In genomic region chr9:72217296-72218028, GRCm38 (mm10) we compare ENCODE assay signal across 10 mouse cellular contexts. TPM values are rescaled to one million over a fixed set of nuclear protein-coding genes. Genes with fewer than 3 reads are reported as not detected.
A peak's percentile ranks its signal among the peaks of the same experiment; 100 is the strongest.
DNase-seq lines count a peak whose midpoint lies in the region; ATAC-seq and TF ChIP-seq lines count a peak whose summit lies in the region.
"Had no signal": no experiment of that assay in that cellular context is flagged by ENCODE, and none has a peak within 500 bp of the region (broad histone marks: within the 10 kb centered on the region; RNA-seq: fewer than 3 reads in every experiment).

No protein-coding gene starts in this region.

- TF ChIP-seq CTCF in lung, embryonic 14.5 days (IDR thresholded peaks at IDR 0.05; ENCODE audit: low read depth): peak; percentile 44; the same call in 1 of the 2 replicates
- no peak; a peak in 1 of 6 replicates for TF ChIP-seq CTCF in MEL (IDR thresholded peaks at IDR 0.05 in 2 of 3, conservative IDR thresholded peaks at IDR 0.05 in 1 of 3; ENCODE audit: control insufficient read depth in 1 of 3, insufficient read depth in 1 of 3, low read depth in 2 of 3, low read length in 3 of 3, poor library complexity in 1 of 3, severe bottlenecking in 1 of 3)
- TF ChIP-seq CTCF in liver, postnatal 0 days (IDR thresholded peaks at IDR 0.05; ENCODE audit: low read depth): peak; percentile 20; the same call in 1 of the 2 replicates

- 62% methylated on average over 11 of the region's 11 CpGs for WGBS in lung, embryonic 14.5 days
- 58% methylated on average over 11 of the region's 11 CpGs for WGBS in embryonic facial prominence, embryonic 14.5 days
- WGBS in liver, postnatal 0 days (ENCODE audit: insufficient replicate concordance): 75% methylated on average over 11 of the region's 11 CpGs

- no peaks in the 10 kb centered on the region for H3K27me3 ChIP-seq in lung, embryonic 14.5 days (ENCODE audit: insufficient read depth, low read length)
- H3K27me3 ChIP-seq in MEL (ENCODE audit: control insufficient read depth in 1 of 2, insufficient read depth in 2 of 2, low read length in 2 of 2): no peaks in the 10 kb centered on the region
- H3K27me3 ChIP-seq in embryonic facial prominence, embryonic 14.5 days (replicated peaks; ENCODE audit: control insufficient read depth, insufficient read depth, low read length): no peaks in the 10 kb centered on the region
- no peaks in the 10 kb centered on the region for H3K27me3 ChIP-seq in liver, postnatal 0 days (ENCODE audit: insufficient read depth, low read length)
- H3K27me3 ChIP-seq: neural tube, embryonic 13.5 days had no signal

- DNase-seq in lung, embryonic 14.5 days: peak; percentile 37
- no peak for DNase-seq in lung, postnatal 14 days
- DNase-seq in MEL (ENCODE audit: low read depth, low spot score) (no peak), MN1 (ENCODE audit: low spot score) (no peak)
- peak; percentile 86 for DNase-seq in embryonic facial prominence, embryonic 14.5 days (ENCODE audit: low spot score)
- DNase-seq in liver, postnatal 0 days: no peak
- no peak for DNase-seq in kidney, postnatal 36 days
- no peak for DNase-seq in layer of hippocampus, postnatal 14 days (ENCODE audit: low spot score in 2 of 2)
- DNase-seq: kidney, adult 9 months had no signal

- TF ChIP-seq POLR2A in MEL (IDR thresholded peaks at IDR 0.05; ENCODE audit: control insufficient read depth in 1 of 2, insufficient read depth in 1 of 2, low read depth in 1 of 2, low read length in 2 of 2, poor library complexity in 1 of 2): no peak

- TF ChIP-seq RAD21 in MEL (IDR thresholded peaks at IDR 0.05; ENCODE audit: low read depth, low read length): peak; percentile 11; the same call in 1 of the 2 replicates

- no peak overlapping the region for H3K4me2 ChIP-seq in lung, embryonic 14.5 days
- H3K4me2 ChIP-seq in embryonic facial prominence, embryonic 14.5 days (ENCODE audit: low read depth, low read length): no peak overlapping the region
- no peak overlapping the region for H3K4me2 ChIP-seq in liver, postnatal 0 days (ENCODE audit: low read depth, low read length)
- H3K4me2 ChIP-seq: neural tube, embryonic 13.5 days had no signal

- TF ChIP-seq EP300 in MEL (IDR thresholded peaks at IDR 0.05; ENCODE audit: low read depth in 1 of 2, low read length in 2 of 2): no peak
- TF ChIP-seq EP300 in liver, postnatal 0 days (IDR thresholded peaks at IDR 0.05; ENCODE audit: low read depth): no peak

- no peaks in the 10 kb centered on the region for H3K79me2 ChIP-seq in MEL (ENCODE audit: control insufficient read depth, insufficient read depth, low read length, poor library complexity)

- H3K27ac ChIP-seq in lung, embryonic 14.5 days (ENCODE audit: low read depth): no peak overlapping the region
- H3K27ac ChIP-seq in MEL (ENCODE audit: control insufficient read depth, low read depth, low read length): no peak overlapping the region
- peak overlapping the region; percentile 9; the same call in 1 of the 2 replicates for H3K27ac ChIP-seq in embryonic facial prominence, embryonic 14.5 days (replicated peaks; ENCODE audit: low read depth, low read length)
- H3K27ac ChIP-seq in liver, postnatal 0 days (ENCODE audit: low read depth): no peak overlapping the region
- H3K27ac ChIP-seq: neural tube, embryonic 13.5 days had no signal

- H3K4me3 ChIP-seq in lung, embryonic 14.5 days (ENCODE audit: low read depth, low read length): no peak overlapping the region
- H3K4me3 ChIP-seq in MEL (ENCODE audit: control insufficient read depth in 1 of 2, insufficient read depth in 1 of 2, low read depth in 2 of 2, low read length in 2 of 2): no peak overlapping the region; a peak in 1 of 4 replicates
- H3K4me3 ChIP-seq in embryonic facial prominence, embryonic 14.5 days (ENCODE audit: low read depth, low read length): no peak overlapping the region
- no peak overlapping the region for H3K4me3 ChIP-seq in liver, postnatal 0 days (ENCODE audit: low read depth, low read length)
- H3K4me3 ChIP-seq: neural tube, embryonic 13.5 days had no signal

- no peaks in the 10 kb centered on the region for H3K36me3 ChIP-seq in lung, embryonic 14.5 days (ENCODE audit: insufficient read depth)
- no peaks in the 10 kb centered on the region for H3K36me3 ChIP-seq in MEL (ENCODE audit: control insufficient read depth in 1 of 2, insufficient read depth in 2 of 2, low read length in 2 of 2)
- H3K36me3 ChIP-seq in embryonic facial prominence, embryonic 14.5 days (ENCODE audit: control insufficient read depth, insufficient read depth, low read length): no peaks in the 10 kb centered on the region
- H3K36me3 ChIP-seq in liver, postnatal 0 days (replicated peaks; ENCODE audit: insufficient read depth, low read length): no peaks in the 10 kb centered on the region
- H3K36me3 ChIP-seq: neural tube, embryonic 13.5 days had no signal

- no peak for ATAC-seq in lung, embryonic 14.5 days (ENCODE audit: insufficient read depth)
- peak; percentile 67 for ATAC-seq in embryonic facial prominence, embryonic 14.5 days (ENCODE audit: low read depth)
- ATAC-seq in liver, postnatal 0 days: no peak

- no peaks in the 10 kb centered on the region for H3K4me1 ChIP-seq in lung, embryonic 14.5 days (ENCODE audit: insufficient read depth)
- no peaks in the 10 kb centered on the region; a peak in 1 of 4 replicates for H3K4me1 ChIP-seq in MEL (ENCODE audit: control insufficient read depth in 1 of 2, insufficient read depth in 2 of 2, low read length in 2 of 2)
- H3K4me1 ChIP-seq in embryonic facial prominence, embryonic 14.5 days (ENCODE audit: control insufficient read depth, insufficient read depth, low read length): no peaks in the 10 kb centered on the region
- H3K4me1 ChIP-seq in liver, postnatal 0 days (ENCODE audit: insufficient read depth): no peaks in the 10 kb centered on the region

- no peaks in the 10 kb centered on the region for H3K9me3 ChIP-seq in lung, embryonic 14.5 days (ENCODE audit: low read depth, low read length)
- no peaks in the 10 kb centered on the region for H3K9me3 ChIP-seq in MEL (replicated peaks; ENCODE audit: insufficient read depth, low read length)
- H3K9me3 ChIP-seq in embryonic facial prominence, embryonic 14.5 days (ENCODE audit: control insufficient read depth, low read length): no peaks in the 10 kb centered on the region; the same call in 1 of the 2 replicates
- no peaks in the 10 kb centered on the region for H3K9me3 ChIP-seq in liver, postnatal 0 days (ENCODE audit: low read length)
- H3K9me3 ChIP-seq: neural tube, embryonic 13.5 days had no signal

- H3K9ac ChIP-seq in lung, embryonic 14.5 days: no peak overlapping the region
- no peak overlapping the region for H3K9ac ChIP-seq in MEL (ENCODE audit: control insufficient read depth, low read depth, low read length, poor library complexity, severe bottlenecking)
- no peak overlapping the region for H3K9ac ChIP-seq in embryonic facial prominence, embryonic 14.5 days (ENCODE audit: low read depth, low read length)
- H3K9ac ChIP-seq in liver, postnatal 0 days (replicated peaks): no peak overlapping the region
- H3K9ac ChIP-seq: neural tube, embryonic 13.5 days had no signal

TF ChIP-seq in MEL, 35 proteins besides CTCF, POLR2A, EP300 and RAD21:
- no peak for TF ChIP-seq JUND (IDR thresholded peaks at IDR 0.05; ENCODE audit: low read depth, low read length)
- TF ChIP-seq SMC3 (IDR thresholded peaks at IDR 0.05; ENCODE audit: low read depth, low read length): no peak
- no peak for TF ChIP-seq RCOR1 (IDR thresholded peaks at IDR 0.05; ENCODE audit: low read depth, low read length)
- TF ChIP-seq GATA1 (IDR thresholded peaks at IDR 0.05; ENCODE audit: low read depth, low read length): no peak
- TF ChIP-seq USF2 (IDR thresholded peaks at IDR 0.05; ENCODE audit: borderline replicate concordance in 1 of 2, insufficient read depth in 1 of 2, low read depth in 1 of 2, low read length in 2 of 2): no peak
- no peak for TF ChIP-seq CHD1 (IDR thresholded peaks at IDR 0.05; ENCODE audit: low read depth, low read length)
- no peak for TF ChIP-seq CHD2 (IDR thresholded peaks at IDR 0.05; ENCODE audit: low read length)
- TF ChIP-seq ZMIZ1 (IDR thresholded peaks at IDR 0.05; ENCODE audit: low read depth, low read length): no peak
- no peak for TF ChIP-seq BHLHE40 (IDR thresholded peaks at IDR 0.05; ENCODE audit: borderline replicate concordance, low read depth, low read length)
- TF ChIP-seq MYC (IDR thresholded peaks at IDR 0.05; ENCODE audit: low read depth, low read length): no peak
- no peak for TF ChIP-seq MXI1 (IDR thresholded peaks at IDR 0.05; ENCODE audit: low read depth, low read length)

RNA-seq across cellular contexts. Expression of gene Zfp280d, which starts 57.2 kb away (rescaled TPM):
- polyA plus RNA-seq in lung, embryonic 14.5 days (2014; fragmentation: Nextera tagmentation; extraction: Ambion mirVana): 47.5 and 51.8 TPM in 2 replicates
- 20.2 and 20.6 TPM in 2 replicates for total RNA-seq in MEL (2012; rRNA removed)
- polyA plus RNA-seq in MEL (2012; ENCODE audit: insufficient read depth in 1 of 2, insufficient read length in 2 of 2, low read depth in 1 of 2, low replicate concordance in 2 of 2, missing spikeins in 1 of 2): 100 to 1,000 TPM in 1 of 2 experiments, 10 to 100 TPM in 1; 16.2 to 592 TPM
- polyA plus RNA-seq in embryonic facial prominence, embryonic 14.5 days (2014; fragmentation: Nextera tagmentation; extraction: Ambion mirVana): 37.5 and 38.7 TPM in 2 replicates
- polyA plus RNA-seq in liver, postnatal 0 days (2015; fragmentation: Nextera tagmentation; extraction: Ambion mirVana): 6.9 and 7.7 TPM in 2 replicates
- total RNA-seq in layer of hippocampus, postnatal 14 days (2021): 10 to 100 TPM; 48.7 to 55.8 TPM

Comparison
In these comparisons a context has a peak if more than half of its experiments do, and no peak if none do; other contexts are left out.
1. DNase-seq: peak in lung, embryonic 14.5 days (single experiment) and embryonic facial prominence, embryonic 14.5 days (single experiment); none in lung, postnatal 14 days (single experiment), MEL (single experiment), liver, postnatal 0 days (single experiment), kidney, postnatal 36 days (0 of 2), layer of hippocampus, postnatal 14 days (0 of 2) and MN1 (single experiment).
2. CTCF ChIP-seq: peak in lung, embryonic 14.5 days (single experiment) and liver, postnatal 0 days (single experiment); none in MEL (0 of 3).